Mouse (Mus musculus): ENCODE results near the gene Chit1.

DNA sequence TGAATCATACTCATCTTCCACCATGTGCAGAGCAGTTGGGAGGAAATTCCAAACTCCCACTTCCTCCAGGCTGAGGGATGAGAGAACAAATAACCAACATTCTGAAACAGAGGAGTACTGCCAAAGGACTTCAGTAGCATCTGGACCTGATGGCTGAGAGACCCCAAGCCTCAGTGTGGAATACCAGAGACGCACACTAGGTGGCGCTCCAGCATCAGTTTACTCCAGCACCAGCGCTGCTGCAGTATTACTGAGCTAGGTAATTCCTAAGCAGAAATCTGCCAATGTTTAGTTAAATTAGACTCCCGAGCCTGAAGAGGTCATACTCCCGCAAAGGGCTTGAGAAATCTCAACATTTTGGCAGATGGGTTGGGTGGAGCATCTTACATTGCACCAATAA is 9.1 kb downstream of the Chit1 start:
- TF ChIP-seq E2F4 (IDR thresholded peaks at IDR 0.05; ENCODE audit: insufficient read depth) (no peak), POLR2A (IDR thresholded peaks at IDR 0.05; ENCODE audit: insufficient read length, low read depth) (no peak), MYOG (IDR thresholded peaks at IDR 0.05; ENCODE audit: control insufficient read depth in 1 of 3, insufficient read depth in 1 of 3, insufficient read length in 2 of 3, low read depth in 2 of 3) (no peak), USF1 (IDR thresholded peaks at IDR 0.05; ENCODE audit: low read depth) (no peak)

All from myocyte (in vitro differentiated cells).